Mouse (Mus musculus) MEL (cell line): ENCODE measurements around the gene Ovca2. TPM values are rescaled to one million over a fixed set of nuclear protein-coding genes. Genes with fewer than 3 reads are reported as not detected.

Experiments used
- DNase-seq: peaks from one replicate; pipeline ENCODE4 v3.0.0; 2011; ENCODE audit warnings: low read depth, low spot score
- H3K27ac ChIP-seq: 2 replicates; pipeline ENCODE4 v1.5.1; 2012; ENCODE audit warnings: low read depth, mild to moderate bottlenecking, control low read depth, low read length, moderate library complexity; ENCODE audit not compliant: control insufficient read depth
- H3K27me3 ChIP-seq, 2 experiments: fragments of 150-350 bp in 1 of 2; sonication (generic) in 1 of 2; 2 replicates each; pipeline ENCODE4 v1.6.1; 2012; ENCODE audit warnings: low read length in 2 of 2, mild to moderate bottlenecking in 2 of 2, improper control_type of control experiment in 1 of 2, moderate library complexity in 1 of 2; ENCODE audit not compliant: insufficient read depth in 2 of 2, control insufficient read depth in 1 of 2
- H3K36me3 ChIP-seq, 2 experiments: 2 replicates each; pipeline ENCODE4 v1.6.1; 2012 to 2014; ENCODE audit warnings: low read length in 2 of 2, improper control_type of control experiment in 1 of 2, inconsistent platforms in 1 of 2, mild to moderate bottlenecking in 1 of 2; ENCODE audit not compliant: insufficient read depth in 2 of 2, control insufficient read depth in 1 of 2
- H3K4me1 ChIP-seq, 2 experiments: fragments of 150-350 bp in 1 of 2; sonication (generic) in 1 of 2; 2 replicates each; pipeline ENCODE4 v1.6.1; 2012; ENCODE audit warnings: low read length in 2 of 2, improper control_type of control experiment in 1 of 2, mild to moderate bottlenecking in 1 of 2; ENCODE audit not compliant: insufficient read depth in 2 of 2, control insufficient read depth in 1 of 2
- H3K4me3 ChIP-seq, 2 experiments: fragments of 150-350 bp in 1 of 2; sonication (generic) in 1 of 2; 2 replicates each; pipeline ENCODE4 v1.5.1; 2012; ENCODE audit warnings: low read depth in 2 of 2, low read length in 2 of 2, mild to moderate bottlenecking in 2 of 2, moderate library complexity in 2 of 2, control low read depth in 1 of 2, improper control_type of control experiment in 1 of 2; ENCODE audit not compliant: control insufficient read depth in 1 of 2, insufficient read depth in 1 of 2
- H3K79me2 ChIP-seq: 2 replicates; pipeline ENCODE4 v1.6.1; 2012; ENCODE audit warnings: mild to moderate bottlenecking, low read length, moderate library complexity; ENCODE audit not compliant: control insufficient read depth, poor library complexity, insufficient read depth
- H3K9ac ChIP-seq: 2 replicates; pipeline ENCODE4 v1.6.1; 2012; ENCODE audit warnings: low read depth, mild to moderate bottlenecking, control low read depth, low read length, moderate library complexity; ENCODE audit not compliant: control insufficient read depth, poor library complexity, severe bottlenecking
- H3K9me3 ChIP-seq: fragments of 150-350 bp; sonication (generic); replicated peaks from 2 replicates; pipeline ENCODE4 v1.6.1; 2012; ENCODE audit warnings: mild to moderate bottlenecking, low read length, improper control_type of control experiment, moderate library complexity; ENCODE audit not compliant: insufficient read depth
- CHD2 ChIP-seq: IDR thresholded peaks from 2 replicates; pipeline ENCODE4 v1.6.1; 2011; ENCODE audit warnings: low read length, improper control_type of control experiment
- E2F4 ChIP-seq: IDR thresholded peaks from 2 replicates; pipeline ENCODE4 v1.6.1; 2011; ENCODE audit warnings: low read depth, low read length, improper control_type of control experiment, borderline replicate concordance
- ETS1 ChIP-seq: IDR thresholded peaks from 2 replicates; pipeline ENCODE4 v1.6.1; 2012; ENCODE audit warnings: low read depth, mild to moderate bottlenecking, inconsistent platforms, low read length, improper control_type of control experiment, moderate library complexity
- GABPA ChIP-seq: IDR thresholded peaks from 2 replicates; pipeline ENCODE4 v1.6.1; 2012; ENCODE audit warnings: low read depth, mild to moderate bottlenecking, inconsistent platforms, low read length, improper control_type of control experiment, moderate library complexity
- JUND ChIP-seq: IDR thresholded peaks from 2 replicates; pipeline ENCODE4 v1.6.1; 2011; ENCODE audit warnings: low read depth, mild to moderate bottlenecking, improper control_type of control experiment, low read length
- MAX ChIP-seq: IDR thresholded peaks from 2 replicates; pipeline ENCODE4 v1.6.1; 2011; ENCODE audit warnings: low read length, improper control_type of control experiment
- MAZ ChIP-seq: IDR thresholded peaks from 2 replicates; pipeline ENCODE4 v1.6.1; 2012; ENCODE audit warnings: low read depth, mild to moderate bottlenecking, inconsistent platforms, low read length, improper control_type of control experiment
- MEF2A ChIP-seq: IDR thresholded peaks from 2 replicates; pipeline ENCODE4 v1.6.1; 2014; ENCODE audit warnings: low read depth, mild to moderate bottlenecking, inconsistent platforms, low read length, improper control_type of control experiment; ENCODE audit not compliant: poor library complexity, insufficient replicate concordance, severe bottlenecking; ENCODE audit errors: extremely low read depth
- POLR2A ChIP-seq, 2 experiments: IDR thresholded peaks; 2 replicates each; pipeline ENCODE4 v1.6.1; 2011 to 2012; ENCODE audit warnings: low read length in 2 of 2, mild to moderate bottlenecking in 2 of 2, control low read depth in 1 of 2, improper control_type of control experiment in 1 of 2, low read depth in 1 of 2, moderate library complexity in 1 of 2; ENCODE audit not compliant: control insufficient read depth in 1 of 2, insufficient read depth in 1 of 2, poor library complexity in 1 of 2
- POLR2AphosphoS2 ChIP-seq: IDR thresholded peaks from 2 replicates; pipeline ENCODE4 v1.6.1; 2011; ENCODE audit warnings: low read length, improper control_type of control experiment
- POLR2AphosphoS5 ChIP-seq: IDR thresholded peaks from 2 replicates; pipeline ENCODE4 v1.6.1; 2012; ENCODE audit warnings: low read depth, borderline replicate concordance, mild to moderate bottlenecking, inconsistent platforms, low read length, moderate library complexity, mixed read lengths
- RAD21 ChIP-seq: IDR thresholded peaks from 2 replicates; pipeline ENCODE4 v1.6.1; 2011; ENCODE audit warnings: mild to moderate bottlenecking, low read depth, low read length, improper control_type of control experiment
- RCOR1 ChIP-seq: IDR thresholded peaks from 2 replicates; pipeline ENCODE4 v1.6.1; 2012; ENCODE audit warnings: low read depth, mild to moderate bottlenecking, inconsistent platforms, low read length, improper control_type of control experiment
- TBP ChIP-seq: IDR thresholded peaks from 2 replicates; pipeline ENCODE4 v1.8.0; 2011; ENCODE audit warnings: low read depth, low read length, improper control_type of control experiment
- ZC3H11A ChIP-seq: IDR thresholded peaks from 2 replicates; pipeline ENCODE4 v1.6.1; 2012; ENCODE audit warnings: low read depth, mild to moderate bottlenecking, inconsistent platforms, low read length, improper control_type of control experiment
- ZKSCAN1 ChIP-seq: IDR thresholded peaks from 2 replicates; pipeline ENCODE4 v1.6.1; 2012; ENCODE audit warnings: low read depth, mild to moderate bottlenecking, inconsistent platforms, low read length, improper control_type of control experiment, moderate library complexity
- ZMIZ1 ChIP-seq: IDR thresholded peaks from 2 replicates; pipeline ENCODE4 v1.6.1; 2012; ENCODE audit warnings: low read depth, mild to moderate bottlenecking, inconsistent platforms, low read length, improper control_type of control experiment, moderate library complexity
- ZNF384 ChIP-seq: IDR thresholded peaks from 2 replicates; pipeline ENCODE4 v1.6.1; 2012; ENCODE audit warnings: low read depth, mild to moderate bottlenecking, inconsistent platforms, low read length, improper control_type of control experiment
- polyA plus RNA-seq, 2 experiments: library from polyadenylated mRNA; stranded (reverse) in 1 of 2; unstranded in 1 of 2; fragments of >175 nt in 1 of 2; fragments of >200 nt in 1 of 2; gene quantifications; 2 replicates each; pipeline versions ENCODE4 v1.2.1 to v1.2.4; 2012; ENCODE audit warnings: low replicate concordance in 2 of 2, low read depth in 1 of 2; ENCODE audit not compliant: insufficient read length in 2 of 2, insufficient read depth in 1 of 2, missing spikeins in 1 of 2
- total RNA-seq: library from RNA; depleted of rRNA; stranded (reverse); fragments of 300-350 nt; gene quantifications from 2 replicates; pipeline ENCODE4 v1.2.3, GENCODE M21; 2012

The Ovca2 gene
- total and polyA plus RNA-seq, 3 experiments, result 23.1 to 33.1 TPM; not detected in 1

GRCm38 (mm10) chr11:75134485-75135068 lies 44.1 kb downstream of the Ovca2 start:
- H3K27ac ChIP-seq, result no peak overlapping the region
- H3K4me3 ChIP-seq, result no peak overlapping the region
- H3K79me2 ChIP-seq, result no peaks in the 10 kb centered on the region
- peaks cover 2 to 5% of the 10 kb centered on the region in 2 experiments; a peak in 2 of 4 replicates for H3K36me3 ChIP-seq
- H3K9ac ChIP-seq, result no peak overlapping the region
- no peak for DNase-seq
- no peaks in the 10 kb centered on the region for H3K9me3 ChIP-seq
- H3K4me1 ChIP-seq, result peaks cover 9 to 11% of the 10 kb centered on the region in 2 experiments; a peak in 3 of 4 replicates
- TF ChIP-seq CHD2 (no peak), POLR2AphosphoS5 (no peak), MEF2A (no peak), TBP (no peak), MAX (no peak), ZC3H11A (no peak), ETS1 (no peak), E2F4 (no peak), ZNF384 (no peak), RAD21 (no peak), JUND (no peak), POLR2AphosphoS2 (no peak), ZMIZ1 (no peak)
- no peaks in the 10 kb centered on the region for H3K27me3 ChIP-seq

GRCm38 (mm10) chr11:75133951-75134350 lies 44.7 kb downstream of the Ovca2 start:
- Histone ChIP-seq H3K27me3 (no peaks in the 10 kb centered on the region), H3K27ac (no peak overlapping the region), H3K79me2 (no peaks in the 10 kb centered on the region), H3K36me3 (peaks cover 2 to 5% of the 10 kb centered on the region in 2 experiments; a peak in 2 of 4 replicates), H3K9me3 (no peaks in the 10 kb centered on the region), H3K4me3 (no peak overlapping the region), H3K9ac (no peak overlapping the region), H3K4me1 (peaks cover 9 to 11% of the 10 kb centered on the region in 2 experiments; a peak in 3 of 4 replicates)
- TF ChIP-seq POLR2AphosphoS5, result no peak
- TF ChIP-seq POLR2AphosphoS2, result no peak
- no peak for TF ChIP-seq MEF2A
- TF ChIP-seq POLR2A (IDR thresholded peaks at IDR 0.05; ENCODE audit: control insufficient read depth in 1 of 2, insufficient read depth in 1 of 2, low read depth in 1 of 2, low read length in 2 of 2, poor library complexity in 1 of 2), result no peak
- TF ChIP-seq TBP, result no peak
- TF ChIP-seq ZC3H11A, result no peak
- TF ChIP-seq ZNF384, result no peak
- TF ChIP-seq GABPA, result no peak
- no peak for TF ChIP-seq RCOR1
- no peak for TF ChIP-seq ZKSCAN1
- TF ChIP-seq MAZ, result no peak
- no peak for DNase-seq
